Mouse (Mus musculus) thymus, adult 2 months (tissue): ENCODE data around the gene Kiss1. TPM values are rescaled to one million over a fixed set of nuclear protein-coding genes. Genes with fewer than 3 reads are reported as not detected.
A peak's percentile ranks its signal among the peaks of the same experiment; 100 is the strongest.

Experiments used
- DNase-seq: peaks from one replicate; pipeline ENCODE4 v3.0.0; 2021
- H3K27ac ChIP-seq: fragments of 200-500 bp; 2 replicates; pipeline ENCODE4 v1.5.1; 2012; ENCODE audit warnings: low read length, control low read depth; ENCODE audit not compliant: control insufficient read depth, insufficient read depth
- H3K27me3 ChIP-seq: fragments of 200-500 bp; 2 replicates; pipeline ENCODE4 v1.6.1; 2012; ENCODE audit warnings: mild to moderate bottlenecking, low read length, moderate library complexity, mixed read lengths; ENCODE audit not compliant: control insufficient read depth, insufficient read depth
- H3K36me3 ChIP-seq: fragments of 200-500 bp; 2 replicates; pipeline ENCODE4 v1.6.1; 2012; ENCODE audit warnings: mild to moderate bottlenecking, low read length, moderate library complexity; ENCODE audit not compliant: control insufficient read depth, insufficient read depth
- H3K4me1 ChIP-seq: fragments of 200-500 bp; replicated peaks from 2 replicates; pipeline ENCODE4 v1.6.1; 2012; ENCODE audit warnings: low read length; ENCODE audit not compliant: control insufficient read depth, insufficient read depth
- H3K4me3 ChIP-seq: fragments of 200-500 bp; 2 replicates; pipeline ENCODE4 v1.5.1; 2012; ENCODE audit warnings: mild to moderate bottlenecking, low read length, control low read depth, moderate library complexity; ENCODE audit not compliant: control insufficient read depth, insufficient read depth
- CTCF ChIP-seq: fragments of 200-500 bp; IDR thresholded peaks from 2 replicates; pipeline ENCODE4 v1.5.1; 2012; ENCODE audit warnings: mild to moderate bottlenecking, control low read depth, low read length, moderate library complexity, borderline replicate concordance; ENCODE audit not compliant: control insufficient read depth, poor library complexity, insufficient read depth; ENCODE audit errors: extremely low read depth
- POLR2A ChIP-seq: fragments of 200-500 bp; IDR thresholded peaks from 2 replicates; pipeline ENCODE4 v1.6.1; 2012; ENCODE audit warnings: mild to moderate bottlenecking, low read length, control low read depth, moderate library complexity; ENCODE audit not compliant: control insufficient read depth, poor library complexity, insufficient read depth; ENCODE audit errors: extremely low read depth
- WGBS: fragments of 180-500 bp; shearing (Covaris S2); methylation state at CpG from one replicate; pipeline ENCODE4 v1.1.7; 2018; 5-methylcytosine and 5-hydroxymethylcytosine counted together
- polyA plus RNA-seq: library from polyadenylated mRNA; depleted of rRNA; stranded (reverse); fragments of >200 nt; gene quantifications from 2 replicates; pipeline ENCODE4 v1.2.3, GENCODE M21; 2012

The Kiss1 gene
- polyA plus RNA-seq, 1 experiment, result not detected

DNA sequence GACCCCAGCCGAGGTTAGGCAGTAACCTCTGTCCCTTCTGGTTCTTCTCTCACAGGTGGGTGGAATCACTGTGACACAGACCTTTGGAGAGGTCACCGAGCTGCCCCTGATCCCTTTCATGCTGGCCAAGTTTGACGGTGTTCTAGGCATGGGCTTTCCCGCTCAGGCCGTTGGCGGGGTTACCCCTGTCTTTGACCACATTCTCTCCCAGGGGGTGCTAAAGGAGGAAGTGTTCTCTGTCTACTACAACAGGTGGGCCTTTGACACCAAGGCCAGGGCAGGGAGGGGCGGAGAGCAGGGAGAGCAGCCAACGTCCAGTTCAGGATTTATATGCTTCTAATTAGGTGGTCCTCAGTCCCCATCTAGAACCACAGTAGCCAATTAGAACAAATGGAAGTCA lies 34.7 kb downstream of the Kiss1 start:
- no peak for TF ChIP-seq POLR2A
- TF ChIP-seq CTCF, result no peak
- 34% methylated on average over 8 of the region's 8 CpGs for WGBS
- H3K36me3 ChIP-seq, result no peaks in the 10 kb centered on the region
- H3K27ac ChIP-seq, result no peak overlapping the region
- H3K27me3 ChIP-seq, result no peaks in the 10 kb centered on the region
- no peak for DNase-seq
- no peaks in the 10 kb centered on the region; the same call in 1 of the 2 replicates for H3K4me1 ChIP-seq
- no peak overlapping the region for H3K4me3 ChIP-seq

DNA sequence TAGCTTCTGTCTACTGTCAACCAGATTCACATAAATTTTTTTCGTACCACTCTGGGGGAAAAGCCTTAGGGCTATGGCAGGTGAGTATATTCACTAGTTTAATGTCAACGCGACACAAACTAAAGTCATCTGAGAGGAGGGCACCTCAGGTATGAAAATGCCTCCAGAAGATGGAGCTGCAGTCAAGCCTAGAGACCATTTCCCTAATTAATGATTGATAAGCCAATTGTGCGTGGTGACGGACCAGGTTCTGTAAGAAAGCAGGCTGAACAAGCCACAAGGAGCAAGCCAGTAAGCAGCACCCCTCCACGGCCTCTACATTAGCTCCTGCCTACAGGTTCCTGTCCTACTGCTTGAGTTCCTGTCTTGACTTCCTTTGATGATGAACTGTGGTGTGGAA lies 39.3 kb downstream of the Kiss1 start:
- Histone ChIP-seq H3K27me3 (peaks cover 14% of the 10 kb centered on the region), H3K27ac (no peak overlapping the region), H3K36me3 (no peaks in the 10 kb centered on the region), H3K4me1 (peaks cover 13% of the 10 kb centered on the region), H3K4me3 (no peak overlapping the region)
- 97% methylated on average over 6 of the region's 6 CpGs for WGBS
- TF ChIP-seq CTCF (no peak), POLR2A (no peak)
- no peak for DNase-seq

GRCm38 (mm10) chr1:133362103-133362502 lies 40.4 kb downstream of the Kiss1 start:
- 94% methylated on average over 5 of the region's 5 CpGs for WGBS
- H3K36me3 ChIP-seq, result no peaks in the 10 kb centered on the region
- no peak overlapping the region for H3K27ac ChIP-seq
- no peak for TF ChIP-seq CTCF
- TF ChIP-seq POLR2A, result no peak
- H3K4me3 ChIP-seq, result no peak overlapping the region
- peaks cover 14% of the 10 kb centered on the region for H3K27me3 ChIP-seq
- DNase-seq, result no peak
- peaks cover 13% of the 10 kb centered on the region for H3K4me1 ChIP-seq

DNA sequence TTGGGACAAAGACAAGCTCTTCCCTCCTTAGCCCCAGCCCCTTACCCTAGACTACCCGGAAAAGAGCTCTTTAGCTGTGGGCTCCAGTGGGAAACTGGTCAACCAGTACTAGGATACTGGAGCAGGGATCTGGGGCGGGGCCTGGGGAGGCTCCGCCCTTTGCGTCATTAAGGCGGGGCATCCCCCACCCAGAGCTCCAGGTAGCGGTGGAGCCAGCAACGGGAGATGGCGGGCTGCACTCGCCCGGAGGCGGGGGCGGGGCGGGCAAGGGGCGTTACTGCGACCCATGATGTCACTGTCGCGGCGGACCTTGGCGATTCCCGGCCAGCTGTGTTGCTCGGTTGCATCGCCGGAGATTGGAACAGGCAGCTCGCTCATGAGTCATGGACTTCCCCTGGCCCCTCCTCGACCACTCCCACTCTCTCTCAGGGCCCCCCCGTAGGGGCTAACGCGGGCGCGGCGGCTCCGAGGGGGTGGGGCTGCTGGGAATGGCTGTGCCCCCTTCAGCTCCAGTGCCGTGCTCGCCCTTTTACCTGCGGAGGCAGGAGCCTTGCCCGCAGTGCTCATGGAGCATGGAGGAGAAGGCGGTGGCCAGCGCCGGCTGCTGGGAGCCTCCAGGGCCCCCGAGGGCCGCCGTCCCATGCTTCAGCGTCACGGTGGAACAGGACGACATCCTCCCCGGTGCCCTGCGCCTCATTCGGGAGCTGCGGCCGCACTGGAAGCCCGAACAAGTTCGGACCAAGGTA lies 41.8 kb downstream of the Kiss1 start, which contains the start of gene Etnk2:
Gene Etnk2, plus strand, starts transcription at position 297 of the 746 bp plus-strand sequence.
- Histone ChIP-seq H3K4me3 (peak within 1 kb of the TSS; percentile 57), H3K27ac (no peak within 1 kb of the TSS), H3K27me3 (peaks cover 14% of the 10 kb centered on the region), H3K36me3 (no peaks in the 10 kb centered on the region), H3K4me1 (peaks cover 13% of the 10 kb centered on the region)
- TF ChIP-seq POLR2A, result no peak
- no peak for TF ChIP-seq CTCF
- DNase-seq, result peak; percentile 55
- WGBS, result 3% methylated on average over 51 of the region's 52 CpGs

- DNase-seq, result no peak
- H3K27ac ChIP-seq, result no peak overlapping the region
- H3K4me3 ChIP-seq, result peak overlapping the region; percentile 57
- H3K27me3 ChIP-seq, result peaks cover 14% of the 10 kb centered on the region
- TF ChIP-seq POLR2A (no peak), CTCF (no peak)
- peaks cover 13% of the 10 kb centered on the region for H3K4me1 ChIP-seq
- WGBS, result 17% methylated on average over 27 of the region's 27 CpGs
- no peaks in the 10 kb centered on the region for H3K36me3 ChIP-seq
Observed at GRCm38 (mm10) chr1:133364022-133364630, 42.5 kb downstream of the Kiss1 start.

- Histone ChIP-seq H3K4me1 (peaks cover 13% of the 10 kb centered on the region), H3K4me3 (no peak overlapping the region), H3K36me3 (no peaks in the 10 kb centered on the region), H3K27ac (no peak overlapping the region), H3K27me3 (peaks cover 14% of the 10 kb centered on the region)
- TF ChIP-seq POLR2A, result no peak
- TF ChIP-seq CTCF, result no peak
- no peak for DNase-seq
- 86% methylated on average over 2 of the region's 2 CpGs for WGBS
Observed at GRCm38 (mm10) chr1:133364890-133365289, 43.2 kb downstream of the Kiss1 start.
